Mouse (Mus musculus): Measurements from ENCODE around the gene Gm21732. TPM values are rescaled to one million over a fixed set of nuclear protein-coding genes. Genes with fewer than 3 reads are reported as not detected.
"Not testable (repeated sequence)": the region's sequence is repeated elsewhere in the genome, so short reads cannot be mapped to it uniquely, and the experiment has no call there.

Gene Gm21732
- polyA plus RNA-seq (2016; fragmentation: Nextera tagmentation; extraction: Ambion mirVana): not detected in 2 replicates

GRCm38 (mm10) chrY:38575591-38575990, at the start of gene Gm21732:
Gm21732 (minus strand) TSS chrY:38575691.
- H3K4me1 ChIP-seq; H3K27ac ChIP-seq (replicated peaks); ATAC-seq (ENCODE audit: low FRiP score, low read depth); H3K27me3 ChIP-seq; H3K36me3 ChIP-seq; H3K9me3 ChIP-seq; H3K4me2 ChIP-seq (replicated peaks); H3K9ac ChIP-seq (replicated peaks); H3K4me3 ChIP-seq: not testable (repeated sequence)
- WGBS: no CpG with 5 or more reads among the region's 2 CpGs

Other genes with a start within 250 kb of the Gm21732 start
- not detected in 2 replicates for gene Gm20897, start 73.5 kb downstream of the Gm21732 start, polyA plus RNA-seq (2016; fragmentation: Nextera tagmentation; extraction: Ambion mirVana)

All from midbrain, embryonic 12.5 days (tissue).